Mouse (Mus musculus): ENCODE results near the gene Banp.
A peak's percentile ranks its signal among the peaks of the same experiment; 100 is the strongest.

Banp gene

DNA sequence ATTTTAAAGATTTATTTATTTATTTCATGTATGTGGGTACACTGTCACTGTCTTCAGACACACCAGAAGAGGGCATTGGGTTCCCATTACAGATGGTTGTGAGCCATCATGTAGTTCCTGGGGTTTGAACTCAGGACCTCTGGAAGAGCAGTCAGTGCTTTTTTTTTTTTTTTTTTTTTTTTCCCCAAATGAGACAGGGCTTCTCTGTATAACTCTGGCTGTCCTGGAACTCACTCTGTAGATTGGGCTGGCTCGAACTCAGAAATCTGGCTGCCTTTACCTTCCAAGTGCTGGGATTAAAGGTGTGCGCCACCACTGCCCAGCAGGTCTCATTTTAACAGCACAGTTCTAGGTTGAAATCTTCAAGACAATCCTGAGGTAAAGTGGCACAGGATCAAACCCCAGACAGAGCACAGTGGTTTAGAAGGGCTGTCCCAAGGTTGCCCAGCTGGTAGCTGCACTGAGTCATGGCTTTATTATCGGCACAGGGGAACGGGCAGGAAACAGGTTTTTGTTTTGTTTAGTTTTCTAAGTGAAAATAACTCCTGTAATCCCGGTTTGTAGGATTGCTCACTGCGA, at the start of gene Banp:
Gene Banp (plus strand): TSS at position 529 of the 579 bp plus-strand sequence.
- DNase-seq, result no peak

DNA sequence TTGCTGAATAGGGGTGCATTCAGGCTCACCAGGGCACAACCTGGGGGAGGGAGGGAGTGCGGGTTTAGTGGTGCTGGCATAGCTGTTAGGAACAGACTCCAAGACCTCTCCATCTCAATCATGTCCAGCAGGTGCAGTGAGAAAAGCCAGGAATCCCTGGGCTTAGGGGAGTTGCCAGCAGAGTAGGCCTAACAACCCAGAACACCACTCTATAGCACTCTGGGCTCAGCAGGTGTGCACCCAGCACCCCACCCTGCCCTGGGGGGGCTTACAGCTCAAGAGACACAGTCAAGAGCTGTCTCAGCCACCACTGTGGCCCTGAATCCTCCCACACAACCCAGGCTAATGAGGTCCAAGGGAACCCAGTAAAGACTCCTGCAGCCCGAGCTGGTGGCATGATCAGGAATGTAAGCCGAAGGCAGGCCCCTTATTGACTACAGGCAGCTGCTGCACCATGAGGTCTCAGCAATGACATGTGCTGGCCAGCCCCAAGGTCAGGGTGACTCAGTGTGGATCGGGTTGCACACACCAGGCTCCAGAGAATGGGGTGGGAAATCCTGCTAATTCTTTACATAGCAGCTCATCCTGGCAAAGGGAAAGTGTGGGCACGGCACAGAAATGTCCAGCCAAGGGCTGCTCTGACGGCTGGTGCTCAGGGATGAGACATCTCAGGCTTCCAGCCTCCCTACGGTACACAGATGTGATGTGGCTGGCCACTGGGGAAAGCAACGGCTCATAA, 47.9 kb upstream of the Banp start:
- DNase-seq, result no peak

DNA sequence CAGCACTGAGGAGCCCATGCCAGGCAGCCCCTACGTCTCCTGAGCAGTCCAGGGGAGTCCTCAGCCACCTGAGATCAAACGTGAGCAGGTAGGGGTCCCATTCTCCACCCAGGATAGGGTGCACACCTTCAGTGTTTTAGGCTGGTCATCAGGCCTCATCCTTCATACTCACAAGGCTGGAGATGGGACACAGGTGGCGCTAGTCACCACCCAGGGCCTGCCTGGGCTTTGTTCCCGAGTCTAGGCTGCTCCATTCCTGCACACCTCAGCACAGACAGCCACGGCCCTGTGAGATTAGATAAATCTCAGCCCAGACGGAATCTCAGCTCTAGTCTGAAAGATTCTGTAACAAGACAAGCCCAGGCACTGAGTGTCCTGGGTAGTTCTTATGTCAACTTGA, 45.6 kb upstream of the Banp start:
- no peak for DNase-seq

DNA sequence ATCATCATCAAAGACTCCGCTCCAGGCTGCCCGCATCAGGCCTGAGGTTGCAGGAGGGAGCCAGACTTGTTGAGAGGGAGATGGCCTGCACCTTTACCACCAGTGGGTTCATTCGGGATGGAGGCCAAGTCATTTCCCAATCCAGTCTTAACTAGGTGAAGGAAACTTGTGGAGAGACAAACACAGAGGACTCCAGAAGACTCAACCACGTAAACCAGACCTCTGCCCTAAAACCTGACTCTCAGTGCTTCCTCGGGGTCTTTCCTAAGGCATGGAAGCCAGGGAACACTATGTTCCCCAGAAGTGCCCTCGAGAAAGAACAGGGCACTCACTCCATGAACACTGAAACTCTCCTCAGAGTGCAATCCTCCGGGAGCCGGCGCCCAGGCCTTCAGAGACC, 44.6 kb upstream of the Banp start:
- no peak for DNase-seq

DNA sequence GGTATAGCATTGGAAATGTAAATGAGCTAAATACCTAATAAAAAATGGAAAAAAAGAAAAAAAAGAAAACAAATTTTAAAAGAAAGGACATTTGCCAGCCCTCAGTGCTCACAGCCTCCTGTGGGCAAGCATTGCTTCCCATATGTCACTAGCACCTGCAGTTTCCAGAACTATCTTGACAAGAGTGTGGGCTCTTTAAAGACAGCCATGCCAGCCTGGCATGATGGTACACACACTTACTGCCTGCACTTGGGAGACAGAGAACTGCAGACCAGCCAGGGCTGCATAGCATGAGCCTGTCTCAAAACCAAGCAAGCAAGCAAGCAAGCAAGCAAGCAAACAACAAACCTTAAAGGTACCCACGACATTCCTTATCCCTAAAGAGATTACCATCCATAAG, 44.1 kb upstream of the Banp start:
- no peak for DNase-seq

DNA sequence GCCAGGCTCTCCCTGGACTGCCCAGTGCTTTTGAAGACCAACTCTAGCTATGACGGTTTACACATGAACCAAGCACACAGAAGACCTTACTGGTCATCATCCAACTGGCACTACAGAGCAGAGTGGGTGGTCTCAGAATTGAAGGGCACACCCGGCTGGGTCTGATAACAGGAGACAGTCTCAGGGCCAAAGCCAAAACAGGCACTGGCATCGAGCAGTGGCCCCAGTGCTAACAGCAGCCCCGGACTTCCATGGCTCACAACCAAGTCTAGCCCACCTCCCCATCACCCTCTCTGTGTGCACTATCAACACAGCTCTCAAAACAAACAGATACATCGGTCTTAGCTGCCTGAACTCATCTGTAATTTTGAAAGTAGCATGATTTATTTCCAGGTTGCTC, 43.7 kb upstream of the Banp start:
- DNase-seq, result no peak

DNA sequence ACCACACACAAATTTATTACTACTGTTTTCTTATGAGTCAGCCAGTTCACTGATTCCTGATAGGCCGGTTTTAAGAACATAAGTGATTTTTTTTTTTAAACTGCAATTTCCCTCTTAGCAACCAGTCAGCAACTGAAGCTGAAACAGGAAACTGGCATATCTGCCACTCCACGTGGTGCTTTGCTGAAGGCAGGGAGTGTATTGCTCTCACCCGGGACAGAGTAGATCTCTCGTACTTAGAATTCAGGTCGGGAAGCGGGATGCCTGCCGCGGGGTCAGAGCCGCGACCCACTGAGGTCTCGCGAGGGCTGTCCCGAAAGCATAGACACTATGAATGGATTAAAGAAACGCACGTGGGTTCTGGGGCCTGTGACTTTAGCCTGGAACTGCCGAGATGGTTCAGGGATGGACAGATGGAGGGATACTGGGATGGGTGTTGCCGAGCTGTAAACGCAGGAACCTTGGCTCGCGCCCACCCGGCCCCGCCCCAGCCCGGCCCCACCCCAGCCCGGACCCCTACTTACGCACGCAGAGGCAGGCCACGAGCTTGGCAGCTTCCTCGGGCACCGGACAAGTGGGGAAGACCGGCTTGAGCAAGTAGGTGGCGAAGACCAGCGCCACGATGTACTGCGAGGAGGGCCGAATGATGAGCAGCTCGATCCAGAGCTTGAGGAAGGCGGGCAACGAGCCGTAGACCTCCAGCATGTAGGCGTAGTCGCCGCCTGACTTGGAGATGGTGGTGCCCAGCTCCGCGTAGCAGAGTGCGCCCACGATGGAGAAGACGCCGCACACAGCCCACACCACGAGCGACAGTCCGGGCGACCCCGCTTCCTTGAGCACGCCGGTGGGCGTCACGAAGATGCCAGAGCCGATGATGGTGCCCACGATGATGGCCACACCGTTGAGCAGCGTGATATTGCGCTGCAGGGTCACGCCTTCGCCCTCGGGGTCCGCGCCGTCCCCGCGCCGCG, 42.7 kb upstream of the Banp start:
- peak; percentile 25 for DNase-seq

DNA sequence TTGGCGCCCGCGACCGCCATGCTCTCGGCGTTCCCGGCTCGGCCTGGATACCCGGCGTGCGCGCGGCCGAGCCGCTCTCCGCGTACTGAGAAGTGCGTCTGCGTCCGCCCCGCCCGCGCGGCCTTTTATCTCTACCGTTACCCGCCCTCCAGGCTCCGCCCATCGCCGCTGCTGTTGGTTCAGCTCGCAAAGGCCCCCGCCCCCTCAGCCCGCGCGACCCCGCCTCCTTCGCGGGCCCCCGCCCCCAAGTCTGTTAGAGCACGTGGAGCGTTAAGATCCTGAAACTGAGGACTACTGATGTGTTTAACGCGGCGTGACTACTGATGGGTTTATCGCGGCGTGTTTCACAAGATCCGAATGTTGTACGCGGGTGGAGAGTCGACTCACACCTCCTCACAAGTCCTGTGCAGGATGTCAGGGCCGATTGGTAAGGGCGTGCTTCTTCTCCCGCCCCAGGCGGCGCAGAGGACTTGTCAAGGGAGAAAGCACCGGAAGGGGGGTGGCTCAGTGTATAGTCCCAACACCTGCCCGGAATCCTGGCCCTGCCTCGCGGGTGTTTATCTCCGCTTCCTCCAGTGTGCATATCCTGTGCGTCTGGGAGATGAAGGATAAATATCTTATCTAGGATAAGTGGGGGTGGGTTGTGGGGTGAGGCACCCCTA, 41.8 kb upstream of the Banp start, which contains the start of gene Slc7a5:
Gene Slc7a5 (minus strand): TSS at position 108 of the 662 bp plus-strand sequence.
- peak; percentile 98 for DNase-seq

DNA sequence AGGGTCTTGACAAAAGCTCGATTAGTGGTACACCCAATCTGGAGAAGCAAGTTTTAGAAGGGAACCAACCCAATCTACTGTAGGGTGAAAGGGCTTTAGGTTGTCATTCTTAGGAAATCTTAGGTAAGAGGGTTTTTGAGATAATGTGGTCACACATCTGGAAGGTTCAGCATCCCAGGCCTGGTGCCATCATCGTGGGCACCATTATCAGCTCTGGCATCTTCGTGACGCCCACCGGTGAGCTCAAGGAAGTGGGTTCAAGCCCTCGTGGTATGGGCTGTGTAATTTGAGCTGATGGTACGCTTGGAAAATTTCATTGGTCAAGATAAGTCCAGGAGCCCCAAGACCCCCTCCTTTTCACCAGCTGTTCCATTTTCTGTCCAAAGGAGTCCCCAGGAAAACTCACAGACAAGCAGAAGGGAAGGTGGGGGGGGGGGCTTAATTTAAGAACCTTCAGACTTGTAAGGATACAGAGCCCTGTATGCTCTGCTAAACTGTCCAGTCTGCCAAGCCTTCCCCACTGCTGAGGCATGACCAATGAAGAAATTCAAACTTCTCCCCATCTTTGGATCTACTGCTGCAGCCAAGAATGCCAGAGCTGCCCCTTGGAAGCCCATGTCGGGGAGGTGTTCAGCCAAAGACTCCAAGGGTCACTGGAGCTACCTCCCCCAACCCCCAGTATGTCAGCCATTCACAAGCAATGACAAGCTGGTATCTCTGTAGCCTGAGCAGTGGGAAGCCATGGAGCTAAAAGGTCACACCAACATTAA, 41.0 kb upstream of the Banp start:
- DNase-seq, result no peak

DNA sequence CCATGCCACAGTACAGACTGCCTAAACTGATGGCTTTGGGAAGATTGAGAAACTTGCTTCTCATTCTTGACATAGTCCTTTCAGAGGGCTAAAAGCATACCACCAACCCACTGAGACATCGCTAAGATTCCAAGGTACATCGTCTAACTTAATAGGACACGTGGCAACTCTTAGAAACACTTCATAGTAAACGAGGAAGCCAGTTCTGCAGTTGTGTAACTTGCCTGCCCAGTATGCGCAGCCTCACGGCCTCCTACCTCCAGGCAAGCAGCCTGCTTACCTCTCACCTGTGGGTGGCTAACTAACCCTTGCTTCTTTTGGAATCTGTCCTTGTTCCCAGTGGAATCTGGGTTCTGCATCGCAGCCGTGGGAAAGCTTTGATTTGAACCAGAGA, 40.4 kb upstream of the Banp start:
- DNase-seq, result no peak

DNA sequence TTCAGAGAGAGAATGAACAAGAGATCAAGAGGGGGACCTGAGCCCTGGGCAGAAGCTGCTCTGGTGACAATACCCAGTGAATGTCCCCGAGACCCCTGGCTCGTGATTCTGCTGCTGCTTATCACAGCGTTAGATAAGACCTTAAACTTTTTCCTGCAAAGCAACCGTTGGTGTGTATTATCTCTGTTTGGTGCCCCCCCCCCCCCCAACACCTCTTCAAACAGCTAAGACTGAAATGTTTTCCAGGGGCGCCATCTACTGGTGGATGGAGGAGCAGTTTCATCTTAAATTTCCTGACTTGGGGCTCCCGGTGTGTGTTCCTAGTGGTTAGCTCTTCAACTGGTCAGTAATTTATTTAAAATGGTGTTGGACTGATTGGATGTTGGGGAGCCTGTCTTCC, 39.9 kb upstream of the Banp start:
- DNase-seq, result peak; percentile 86

DNA sequence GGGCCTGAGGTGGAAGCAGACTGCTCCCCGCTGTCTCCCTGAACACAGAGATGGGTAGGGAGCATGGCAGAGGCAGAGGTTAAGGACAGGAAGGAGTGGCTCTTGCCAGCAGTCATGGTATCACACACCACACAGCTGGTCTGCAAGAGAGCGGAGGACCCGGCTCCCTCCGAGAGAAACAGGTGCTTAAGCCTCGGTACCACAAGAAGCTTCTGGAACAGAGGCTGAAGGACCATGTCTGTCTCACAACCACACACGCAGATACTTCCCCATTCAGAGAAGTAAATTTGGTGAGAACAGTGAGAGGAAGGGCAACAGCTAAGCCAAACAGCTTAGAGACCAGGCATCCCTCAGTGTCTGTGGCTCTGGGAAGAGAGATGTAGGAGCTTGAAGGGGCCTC, 38.1 kb upstream of the Banp start:
- DNase-seq, result no peak

DNA sequence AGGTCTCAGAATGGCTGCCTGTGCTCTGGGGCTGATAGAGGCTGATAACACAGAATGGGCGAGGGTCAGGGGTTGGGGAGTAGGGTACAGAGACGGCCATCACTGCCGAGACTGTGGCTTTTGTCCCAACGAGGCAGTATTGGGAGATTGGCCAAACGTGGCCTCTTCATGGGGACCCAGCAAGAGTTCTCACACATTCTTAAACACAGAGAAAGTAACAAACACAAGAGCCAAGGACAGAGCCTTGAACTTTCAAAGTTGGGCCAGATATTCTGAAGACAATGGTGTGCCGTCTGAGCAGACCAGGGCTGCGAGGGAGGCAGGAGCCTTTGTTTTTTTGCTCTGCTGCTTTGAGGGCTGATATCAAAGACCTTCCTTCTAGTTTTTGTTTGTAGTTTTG, 37.6 kb upstream of the Banp start:
- no peak for DNase-seq

DNA sequence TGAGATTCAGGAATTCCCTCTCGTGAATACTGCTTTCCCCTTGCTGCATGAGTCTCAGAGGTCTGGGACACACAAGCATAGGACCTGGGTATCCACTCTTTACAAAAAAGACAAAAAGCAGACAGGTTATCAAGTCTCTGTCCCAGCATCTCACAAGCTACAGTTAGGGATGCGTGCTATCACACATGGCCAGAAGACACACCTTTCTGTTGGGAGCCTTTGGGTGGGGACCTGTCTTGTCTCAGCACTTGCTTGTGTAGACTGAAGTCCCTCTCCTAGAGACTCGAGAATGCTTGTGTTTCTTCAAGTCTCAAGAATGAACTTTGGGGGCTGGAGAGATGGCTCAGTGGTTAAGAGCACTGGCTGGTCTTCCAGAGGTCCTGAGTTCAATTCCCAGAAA, 36.7 kb upstream of the Banp start:
- DNase-seq, result no peak

DNA sequence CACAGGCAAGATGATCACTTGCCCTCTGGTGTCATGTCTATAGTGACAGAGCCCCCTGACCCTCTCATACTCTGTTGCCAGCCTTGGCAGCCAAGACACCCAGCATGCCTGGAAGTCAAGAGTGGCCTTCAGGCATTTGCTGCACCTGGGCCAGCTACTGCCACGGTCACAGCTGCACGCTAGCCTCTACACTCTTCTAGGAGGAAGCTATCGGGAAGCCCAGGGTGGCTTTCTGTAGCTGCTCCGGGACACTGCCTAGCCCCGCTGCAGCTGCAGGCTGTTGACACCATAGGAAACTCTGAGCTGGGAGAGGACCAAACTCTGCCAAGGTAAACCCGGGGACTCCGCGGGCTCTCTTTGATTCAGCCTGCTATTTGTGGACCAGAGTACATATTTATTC, 36.2 kb upstream of the Banp start:
- DNase-seq, result no peak

DNA sequence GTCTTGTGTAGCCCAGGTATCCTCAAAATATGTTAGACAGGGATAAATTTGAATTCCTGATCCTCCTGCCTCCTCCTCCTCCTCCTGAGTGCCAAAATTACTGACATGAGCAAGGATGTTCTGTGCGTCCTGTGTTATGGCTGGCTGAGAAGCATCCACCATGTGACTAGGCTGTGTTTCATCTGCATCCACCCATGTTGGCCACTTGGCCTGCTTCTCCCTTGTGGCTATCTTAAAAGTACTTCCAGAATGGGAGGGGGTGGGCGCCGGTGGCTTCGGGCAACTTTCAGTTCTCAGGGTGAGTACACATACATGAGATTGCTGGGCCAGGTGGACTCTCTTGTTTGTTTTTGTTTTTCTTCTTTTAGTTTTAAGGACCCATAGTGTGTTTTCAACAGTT, 30.4 kb upstream of the Banp start:
- DNase-seq, result no peak

DNA sequence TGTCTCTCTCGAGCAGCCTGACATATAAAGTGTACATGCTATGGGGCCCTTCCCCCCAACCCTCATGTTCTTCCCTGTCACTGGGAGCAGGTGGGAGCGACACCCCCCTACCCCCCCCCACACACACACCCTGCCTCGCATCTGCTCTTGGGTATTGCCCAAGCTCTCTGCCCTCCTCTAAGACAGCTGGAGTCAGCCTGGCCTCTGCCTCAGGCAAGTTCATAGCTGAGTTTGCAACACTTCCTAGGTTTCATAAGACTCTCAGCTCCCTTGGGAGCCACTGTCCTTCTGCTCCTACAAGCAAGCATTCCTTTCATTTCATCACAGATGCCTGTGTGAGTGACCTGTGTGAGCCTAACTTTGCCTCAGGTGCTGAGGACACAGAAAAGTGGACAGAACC, 29.8 kb upstream of the Banp start:
- peak; percentile 42 for DNase-seq

DNA sequence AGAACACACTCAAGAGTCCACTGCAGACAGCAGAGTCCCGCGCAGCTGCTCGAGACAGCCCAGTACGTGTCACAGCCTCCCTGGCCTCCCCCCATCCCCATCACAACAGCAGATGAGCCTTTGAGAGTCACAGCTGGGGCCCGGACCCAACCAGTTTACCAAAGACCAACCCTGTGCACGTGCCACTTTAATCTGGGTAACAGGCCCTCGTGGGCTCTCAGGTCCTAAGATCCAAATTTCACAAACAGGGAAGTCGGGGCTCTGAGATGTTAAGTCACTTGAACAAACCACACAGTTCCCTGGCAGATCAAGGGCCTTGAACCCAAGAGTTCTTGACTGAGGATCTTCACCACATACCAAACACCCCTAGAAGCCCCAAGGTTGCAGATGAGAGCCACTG, 28.0 kb upstream of the Banp start:
- no peak for DNase-seq

DNA sequence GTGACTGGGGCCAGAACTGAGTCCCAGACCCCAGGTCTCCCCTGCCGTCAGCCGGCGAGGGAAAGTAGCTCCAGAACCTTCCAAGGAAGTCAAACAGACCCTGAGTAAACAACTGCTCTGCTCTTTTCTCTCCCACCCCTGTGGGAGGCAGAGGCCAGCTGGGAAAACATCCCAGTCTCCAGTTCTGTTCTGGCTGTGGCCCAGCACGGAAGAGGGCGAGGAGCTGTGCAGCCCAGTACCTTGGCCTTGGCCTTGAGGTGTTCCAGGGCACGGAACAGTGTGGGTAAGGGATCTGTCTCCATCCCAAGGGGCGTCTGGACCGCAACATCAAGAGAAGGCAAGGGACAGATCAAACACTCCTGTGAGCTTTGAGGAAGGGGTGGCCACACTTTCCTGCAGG, 27.4 kb upstream of the Banp start:
- peak; percentile 75 for DNase-seq

DNA sequence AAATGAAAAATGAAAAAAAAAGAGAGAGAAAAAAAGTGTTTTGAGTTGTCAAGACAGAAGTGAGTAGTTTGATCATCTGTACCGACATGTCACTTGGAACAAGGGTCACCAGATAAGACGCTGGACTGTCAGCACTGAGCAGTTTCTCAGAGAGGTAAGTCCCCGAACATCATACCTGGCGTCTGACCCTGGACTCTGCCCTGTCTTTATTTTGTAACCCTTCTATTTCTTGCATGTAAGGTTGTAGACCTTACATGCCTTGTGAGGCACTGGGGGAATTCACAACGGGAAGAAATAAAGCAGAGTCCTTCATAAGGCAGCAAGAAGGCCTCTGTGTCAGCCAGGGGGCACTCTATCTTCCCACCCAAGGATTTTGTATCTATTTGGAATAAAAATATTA, 24.9 kb upstream of the Banp start:
- no peak for DNase-seq

DNA sequence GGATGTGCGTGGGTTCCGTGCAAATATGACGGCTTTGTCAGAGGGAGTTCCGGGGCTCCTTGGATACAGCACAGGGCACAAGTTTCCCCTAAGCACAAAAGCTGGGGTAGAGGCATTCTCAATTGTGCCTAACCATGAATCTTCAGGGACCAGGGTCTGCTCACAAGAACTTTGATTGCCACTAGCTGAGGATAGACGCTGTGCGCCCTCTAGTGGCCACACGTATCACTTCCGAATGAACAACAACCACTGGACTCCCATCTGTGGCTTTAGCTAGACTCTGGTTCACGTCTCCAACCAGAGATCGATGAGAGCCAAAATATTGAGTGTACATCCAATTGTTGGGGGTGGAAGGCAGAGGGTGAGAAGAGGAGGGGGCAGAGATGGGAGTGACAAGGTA, 23.9 kb upstream of the Banp start:
- peak; percentile 87 for DNase-seq

DNA sequence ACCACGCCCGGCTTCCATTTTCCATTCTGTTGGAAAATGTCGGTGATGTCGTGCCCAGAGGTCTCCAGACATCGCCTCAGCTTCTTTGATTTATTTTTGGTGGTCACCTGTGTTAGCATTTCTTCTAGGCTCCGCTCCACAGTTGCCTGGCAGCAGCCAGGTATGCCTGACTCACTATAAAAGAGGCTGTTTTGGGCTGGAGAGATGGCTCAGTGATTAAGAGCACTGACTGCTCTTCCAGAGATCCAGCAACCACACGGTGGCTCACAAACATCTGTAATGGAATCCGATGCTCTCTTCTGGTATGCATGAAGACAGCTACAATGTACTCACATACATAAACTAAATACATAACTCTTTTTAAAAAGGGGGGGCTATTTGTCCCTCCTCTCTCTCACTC, 23.3 kb upstream of the Banp start:
- DNase-seq, result no peak
